Mouse (Mus musculus) liver, embryonic 14.5 days (tissue): ENCODE measurements around the gene Sytl1.

ENCODE experiments used
- CTCF ChIP-seq: IDR thresholded peaks from 2 replicates; pipeline ENCODE4 v1.5.1; 2016; ENCODE audit warnings: antibody characterized with exemption, low read depth, control low read depth
- EP300 ChIP-seq: IDR thresholded peaks from 2 replicates; pipeline ENCODE4 v1.6.1; 2016; ENCODE audit warnings: antibody characterized with exemption, low read depth

DNA sequence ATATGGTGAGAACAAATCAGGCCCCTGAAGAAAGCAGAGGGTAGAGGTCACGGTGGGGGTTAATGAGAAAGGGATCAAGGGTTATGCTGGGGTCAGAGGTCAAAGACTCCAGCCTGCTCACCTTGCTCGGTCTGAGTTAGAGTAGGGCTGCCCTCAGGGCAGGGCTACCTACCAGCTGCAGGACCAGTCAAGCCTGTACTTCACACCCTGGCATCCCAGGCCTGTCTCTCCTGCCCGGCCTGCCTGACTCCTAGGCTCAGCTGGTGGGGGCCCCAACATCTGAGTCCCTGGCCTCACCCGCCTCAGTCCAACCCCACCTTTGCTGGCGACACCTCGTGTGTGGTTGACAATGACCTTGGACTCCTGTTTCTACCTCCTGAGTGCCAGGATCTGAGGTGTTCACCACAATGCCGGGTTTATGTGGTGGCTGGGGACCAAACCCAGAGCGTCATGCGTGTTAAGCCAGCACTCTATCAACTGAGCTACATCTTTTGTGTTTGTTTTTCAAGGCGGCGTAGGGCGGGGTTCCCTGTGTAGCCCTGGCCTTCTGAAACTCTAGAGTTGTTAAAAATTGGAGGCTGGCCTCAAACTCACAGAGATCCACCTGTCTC, 5.0 kb downstream of the Sytl1 start:
- TF ChIP-seq CTCF (no peak), EP300 (no peak)
